Mouse (Mus musculus): ENCODE measurements around the gene Arih1. TPM values are rescaled to one million over a fixed set of nuclear protein-coding genes. Genes with fewer than 3 reads are reported as not detected.
"Not testable (repeated sequence)": the region's sequence is repeated elsewhere in the genome, so short reads cannot be mapped to it uniquely, and the experiment has no call there.

Arih1 gene
- polyA plus RNA-seq, 1 experiment from 2014 or later: 4.1 TPM

- ATAC-seq: no peak
- no peak for DNase-seq
- H3K27ac ChIP-seq (ENCODE audit: low read depth): no peak overlapping the region
- no peak overlapping the region for H3K9ac ChIP-seq (replicated peaks)
- no peaks in the 10 kb centered on the region for H3K9me3 ChIP-seq (ENCODE audit: low read length)
- H3K4me1 ChIP-seq (ENCODE audit: insufficient read depth): no peaks in the 10 kb centered on the region
- H3K27me3 ChIP-seq (ENCODE audit: insufficient read depth, low read length): no peaks in the 10 kb centered on the region
- peaks cover 32% of the 10 kb centered on the region for H3K36me3 ChIP-seq (replicated peaks; ENCODE audit: insufficient read depth, low read length)
- H3K4me2 ChIP-seq (ENCODE audit: low read depth, low read length): no peak overlapping the region
- no peak for TF ChIP-seq EP300 (IDR thresholded peaks at IDR 0.05; ENCODE audit: low read depth)
- no peak for TF ChIP-seq CTCF (IDR thresholded peaks at IDR 0.05; ENCODE audit: low read depth)
- no peak overlapping the region for H3K4me3 ChIP-seq (ENCODE audit: low read depth, low read length)
- WGBS (ENCODE audit: insufficient replicate concordance): 76% methylated on average over 1 of the region's 1 CpGs
These were observed 79.1 kb downstream of the Arih1 start for GRCm38 (mm10) chr9:59407271-59407670.

GRCm38 (mm10) chr9:59389086-59389485 lies 97.3 kb downstream of the Arih1 start:
- H3K4me3 ChIP-seq (ENCODE audit: low read depth, low read length): no peak overlapping the region
- H3K4me1 ChIP-seq (ENCODE audit: insufficient read depth): no peaks in the 10 kb centered on the region
- ATAC-seq (no peak), DNase-seq (no peak)
- no peaks in the 10 kb centered on the region for H3K27me3 ChIP-seq (ENCODE audit: insufficient read depth, low read length)
- no peak overlapping the region for H3K4me2 ChIP-seq (ENCODE audit: low read depth, low read length)
- no peak overlapping the region for H3K9ac ChIP-seq (replicated peaks)
- H3K36me3 ChIP-seq (replicated peaks; ENCODE audit: insufficient read depth, low read length): peaks cover 32% of the 10 kb centered on the region
- TF ChIP-seq EP300 (IDR thresholded peaks at IDR 0.05; ENCODE audit: low read depth): no peak
- no peak for TF ChIP-seq CTCF (IDR thresholded peaks at IDR 0.05; ENCODE audit: low read depth)
- 83% methylated on average over 4 of the region's 4 CpGs for WGBS (ENCODE audit: insufficient replicate concordance)
- no peaks in the 10 kb centered on the region for H3K9me3 ChIP-seq (ENCODE audit: low read length)
- H3K27ac ChIP-seq (ENCODE audit: low read depth): no peak overlapping the region

- Histone ChIP-seq H3K27ac (ENCODE audit: low read depth) (no peak overlapping the region), H3K27me3 (ENCODE audit: insufficient read depth, low read length) (no peaks in the 10 kb centered on the region), H3K9ac (replicated peaks) (no peak overlapping the region), H3K4me1 (ENCODE audit: insufficient read depth) (no peaks in the 10 kb centered on the region), H3K9me3 (ENCODE audit: low read length) (no peaks in the 10 kb centered on the region), H3K4me3 (ENCODE audit: low read depth, low read length) (no peak overlapping the region), H3K4me2 (ENCODE audit: low read depth, low read length) (no peak overlapping the region), H3K36me3 (replicated peaks; ENCODE audit: insufficient read depth, low read length) (peaks cover 25% of the 10 kb centered on the region)
- TF ChIP-seq CTCF (IDR thresholded peaks at IDR 0.05; ENCODE audit: low read depth) (no peak), EP300 (IDR thresholded peaks at IDR 0.05; ENCODE audit: low read depth) (no peak)
- ATAC-seq: no peak
- DNase-seq: no peak
- 49% methylated on average over 1 of the region's 1 CpGs for WGBS (ENCODE audit: insufficient replicate concordance)
These were observed 98.1 kb downstream of the Arih1 start for GRCm38 (mm10) chr9:59388311-59388710.

GRCm38 (mm10) chr9:59387461-59387860 lies 99.0 kb downstream of the Arih1 start:
- Histone ChIP-seq H3K4me2 (ENCODE audit: low read depth, low read length) (no peak overlapping the region), H3K4me3 (ENCODE audit: low read depth, low read length) (no peak overlapping the region), H3K9me3 (ENCODE audit: low read length) (no peaks in the 10 kb centered on the region), H3K27ac (ENCODE audit: low read depth) (no peak overlapping the region), H3K4me1 (ENCODE audit: insufficient read depth) (no peaks in the 10 kb centered on the region), H3K36me3 (replicated peaks; ENCODE audit: insufficient read depth, low read length) (peaks cover 18% of the 10 kb centered on the region), H3K9ac (replicated peaks) (no peak overlapping the region), H3K27me3 (ENCODE audit: insufficient read depth, low read length) (no peaks in the 10 kb centered on the region)
- ATAC-seq (no peak), DNase-seq (no peak)
- 57% methylated on average over 3 of the region's 3 CpGs for WGBS (ENCODE audit: insufficient replicate concordance)
- no peak for TF ChIP-seq CTCF (IDR thresholded peaks at IDR 0.05; ENCODE audit: low read depth)
- TF ChIP-seq EP300 (IDR thresholded peaks at IDR 0.05; ENCODE audit: low read depth): no peak

- no peak overlapping the region for H3K27ac ChIP-seq (ENCODE audit: low read depth)
- no peaks in the 10 kb centered on the region for H3K9me3 ChIP-seq (ENCODE audit: low read length)
- WGBS (ENCODE audit: insufficient replicate concordance): 82% methylated on average over 15 of the region's 15 CpGs
- TF ChIP-seq EP300 (IDR thresholded peaks at IDR 0.05; ENCODE audit: low read depth) (no peak), CTCF (IDR thresholded peaks at IDR 0.05; ENCODE audit: low read depth) (no peak)
- ATAC-seq (no peak), DNase-seq (no peak)
- H3K9ac ChIP-seq (replicated peaks): no peak overlapping the region
- no peaks in the 10 kb centered on the region for H3K4me1 ChIP-seq (ENCODE audit: insufficient read depth)
- no peaks in the 10 kb centered on the region for H3K36me3 ChIP-seq (replicated peaks; ENCODE audit: insufficient read depth, low read length)
- no peak overlapping the region for H3K4me3 ChIP-seq (ENCODE audit: low read depth, low read length)
- no peak overlapping the region for H3K4me2 ChIP-seq (ENCODE audit: low read depth, low read length)
- H3K27me3 ChIP-seq (ENCODE audit: insufficient read depth, low read length): no peaks in the 10 kb centered on the region
These were observed 110.8 kb downstream of the Arih1 start for GRCm38 (mm10) chr9:59375626-59376025.

GRCm38 (mm10) chr9:59369646-59370045 lies 116.8 kb downstream of the Arih1 start:
- Histone ChIP-seq H3K9me3 (ENCODE audit: low read length) (no peaks in the 10 kb centered on the region), H3K27ac (ENCODE audit: low read depth) (no peak overlapping the region), H3K4me2 (ENCODE audit: low read depth, low read length) (no peak overlapping the region), H3K36me3 (replicated peaks; ENCODE audit: insufficient read depth, low read length) (no peaks in the 10 kb centered on the region), H3K4me1 (ENCODE audit: insufficient read depth) (no peaks in the 10 kb centered on the region), H3K4me3 (ENCODE audit: low read depth, low read length) (no peak overlapping the region), H3K27me3 (ENCODE audit: insufficient read depth, low read length) (no peaks in the 10 kb centered on the region), H3K9ac (replicated peaks) (no peak overlapping the region)
- DNase-seq (no peak), ATAC-seq (no peak)
- TF ChIP-seq EP300 (IDR thresholded peaks at IDR 0.05; ENCODE audit: low read depth) (no peak), CTCF (IDR thresholded peaks at IDR 0.05; ENCODE audit: low read depth) (no peak)
- 84% methylated on average over 9 of the region's 9 CpGs for WGBS (ENCODE audit: insufficient replicate concordance)

GRCm38 (mm10) chr9:59369220-59369619 lies 117.2 kb downstream of the Arih1 start:
- no peak for TF ChIP-seq CTCF (IDR thresholded peaks at IDR 0.05; ENCODE audit: low read depth)
- TF ChIP-seq EP300 (IDR thresholded peaks at IDR 0.05; ENCODE audit: low read depth): no peak
- H3K4me3 ChIP-seq (ENCODE audit: low read depth, low read length): no peak overlapping the region
- 61% methylated on average over 5 of the region's 5 CpGs for WGBS (ENCODE audit: insufficient replicate concordance)
- H3K9me3 ChIP-seq (ENCODE audit: low read length): no peaks in the 10 kb centered on the region
- H3K27ac ChIP-seq (ENCODE audit: low read depth): no peak overlapping the region
- no peaks in the 10 kb centered on the region for H3K4me1 ChIP-seq (ENCODE audit: insufficient read depth)
- ATAC-seq (no peak), DNase-seq (no peak)
- H3K9ac ChIP-seq (replicated peaks): no peak overlapping the region
- no peaks in the 10 kb centered on the region for H3K36me3 ChIP-seq (replicated peaks; ENCODE audit: insufficient read depth, low read length)
- H3K27me3 ChIP-seq (ENCODE audit: insufficient read depth, low read length): no peaks in the 10 kb centered on the region
- H3K4me2 ChIP-seq (ENCODE audit: low read depth, low read length): no peak overlapping the region

GRCm38 (mm10) chr9:59360487-59360886 lies 125.9 kb downstream of the Arih1 start:
- H3K36me3 ChIP-seq (replicated peaks; ENCODE audit: insufficient read depth, low read length); H3K4me3 ChIP-seq (ENCODE audit: low read depth, low read length); H3K9me3 ChIP-seq (ENCODE audit: low read length); H3K27ac ChIP-seq (ENCODE audit: low read depth); H3K27me3 ChIP-seq (ENCODE audit: insufficient read depth, low read length); H3K9ac ChIP-seq (replicated peaks); H3K4me1 ChIP-seq (ENCODE audit: insufficient read depth); H3K4me2 ChIP-seq (ENCODE audit: low read depth, low read length); DNase-seq; ATAC-seq: not testable (repeated sequence)
- no CpG with 5 or more reads among the region's 3 CpGs for WGBS (ENCODE audit: insufficient replicate concordance)
